Mouse (Mus musculus) limb, embryonic 13.5 days (tissue): ENCODE results near the gene Arpin. TPM values are rescaled to one million over a fixed set of nuclear protein-coding genes. Genes with fewer than 3 reads are reported as not detected.

Experiments
- ATAC-seq: fragments of 200-750 bp; cut with Nextera tagmentation; 2 replicates; pipeline ENCODE4 v1.8.0; 2017; ENCODE audit warnings: low read depth, moderate number of reproducible peaks, moderate TSS enrichment; ENCODE audit not compliant: low FRiP score
- H3K27ac ChIP-seq: fragments of 300-500 bp; sonication (generic); 2 replicates; pipeline ENCODE4 v1.5.1; 2015; ENCODE audit warnings: inconsistent platforms, mild to moderate bottlenecking, moderate library complexity
- H3K27me3 ChIP-seq: fragments of 300-500 bp; sonication (generic); 2 replicates; pipeline ENCODE4 v1.6.1; 2015; ENCODE audit warnings: mild to moderate bottlenecking, inconsistent platforms
- H3K36me3 ChIP-seq: fragments of 300-500 bp; sonication (generic); 2 replicates; pipeline ENCODE4 v1.6.1; 2015; ENCODE audit warnings: inconsistent platforms, mild to moderate bottlenecking, moderate library complexity
- H3K4me1 ChIP-seq: fragments of 300-500 bp; sonication (generic); 2 replicates; pipeline ENCODE4 v1.6.1; 2015; ENCODE audit warnings: inconsistent platforms
- H3K4me2 ChIP-seq: fragments of 300-500 bp; sonication (generic); replicated peaks from 2 replicates; pipeline ENCODE4 v1.6.1; 2015; ENCODE audit warnings: inconsistent platforms, mild to moderate bottlenecking, moderate library complexity
- H3K4me3 ChIP-seq: fragments of 300-500 bp; sonication (generic); 2 replicates; pipeline ENCODE4 v1.5.1; 2015; ENCODE audit warnings: moderate library complexity, mild to moderate bottlenecking, inconsistent platforms
- H3K9ac ChIP-seq: fragments of 300-500 bp; sonication (generic); 2 replicates; pipeline ENCODE4 v1.6.1; 2015; ENCODE audit warnings: mild to moderate bottlenecking, inconsistent platforms
- H3K9me3 ChIP-seq: fragments of 300-500 bp; sonication (generic); 2 replicates; pipeline ENCODE4 v1.6.1; 2016; ENCODE audit warnings: inconsistent platforms
- WGBS: fragments of 180-500 bp; shearing (Covaris S2); methylation state at CpG from one replicate; pipeline ENCODE4 v1.1.7; 2015; 5-methylcytosine and 5-hydroxymethylcytosine counted together
- polyA plus RNA-seq: library from polyadenylated mRNA; unstranded; fragments of >200 nt; fragmentation: Nextera tagmentation; extraction: Ambion mirVana; gene quantifications from 2 replicates; pipeline ENCODE4 v1.2.1, GENCODE M21; 2015

Gene Arpin
- polyA plus RNA-seq, 1 experiment from 2014 or later: 20.3 TPM

DNA sequence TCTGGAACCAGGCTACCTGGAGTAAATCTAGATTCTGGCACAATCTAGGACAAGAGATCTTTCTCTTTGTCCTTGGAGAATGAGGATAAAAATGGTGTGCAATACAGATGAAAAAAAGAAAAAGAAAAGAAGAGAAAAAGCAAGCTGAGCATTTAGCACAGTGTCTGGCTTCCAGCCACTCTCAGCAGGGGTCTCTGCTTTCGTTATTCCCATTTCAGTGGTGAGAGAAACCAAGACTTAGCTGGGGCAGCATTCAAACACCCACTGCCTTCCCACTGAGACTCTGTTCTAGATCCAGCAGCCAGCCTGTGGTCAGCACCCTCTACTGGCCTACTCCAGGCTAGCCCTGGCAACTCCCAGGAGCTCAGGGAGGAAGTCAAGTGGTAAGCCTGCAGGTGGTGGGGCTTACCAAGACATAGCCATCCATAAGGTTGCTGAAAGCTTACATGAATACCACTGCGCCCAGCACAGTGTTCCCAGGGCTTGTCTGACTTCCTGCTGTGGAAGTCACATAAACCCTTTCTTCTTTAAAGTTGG, 6.6 kb downstream of the Arpin start:
- 74% methylated on average over 2 of the region's 2 CpGs for WGBS
- H3K27ac ChIP-seq: no peak overlapping the region
- H3K4me3 ChIP-seq: no peak overlapping the region
- no peak overlapping the region for H3K4me2 ChIP-seq
- no peaks in the 10 kb centered on the region for H3K27me3 ChIP-seq
- no peaks in the 10 kb centered on the region for H3K4me1 ChIP-seq
- ATAC-seq: no peak
- H3K9me3 ChIP-seq: no peaks in the 10 kb centered on the region
- H3K36me3 ChIP-seq: peaks cover 33% of the 10 kb centered on the region
- H3K9ac ChIP-seq: no peak overlapping the region

DNA sequence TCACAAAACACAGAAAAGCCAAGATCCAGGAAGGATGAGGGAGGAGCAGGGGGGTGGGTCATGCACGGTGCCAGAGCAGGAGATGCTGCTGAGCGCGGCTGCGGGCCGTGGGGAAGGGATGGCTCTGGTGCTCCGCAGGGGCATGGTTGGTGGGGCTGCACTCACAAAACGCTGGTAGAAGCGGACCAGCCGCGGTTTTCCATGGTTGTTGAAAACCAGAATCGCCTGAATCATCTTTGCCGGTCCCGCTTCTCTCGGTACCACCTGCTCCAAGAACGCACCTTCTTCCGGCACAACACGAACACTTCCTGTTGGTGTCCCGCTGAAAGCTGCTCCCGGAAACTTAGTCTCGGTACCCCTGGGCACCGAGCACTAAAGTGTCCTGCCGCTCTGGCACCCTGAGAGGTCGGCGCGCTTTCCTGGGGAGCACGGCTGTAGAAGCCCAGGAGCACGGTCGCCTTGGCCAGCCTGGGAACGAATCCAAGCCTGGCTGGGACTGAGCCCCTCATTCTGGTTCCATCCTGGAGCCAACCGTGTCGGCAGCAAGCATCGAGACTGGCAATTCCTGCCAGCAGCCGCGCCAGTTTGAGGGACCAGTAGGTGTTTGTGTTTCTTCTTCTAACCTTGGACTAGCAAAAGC, 14.7 kb downstream of the Arpin start, which contains the start of gene Ap3s2:
Gene Ap3s2 (minus strand): TSS at position 306 of the 640 bp plus-strand sequence.
- H3K9ac ChIP-seq: peak within 1 kb of the TSS; percentile 83
- H3K27ac ChIP-seq: peak within 1 kb of the TSS; percentile 58; the same call in 1 of the 2 replicates
- peak; percentile 93 for ATAC-seq
- H3K27me3 ChIP-seq: no peaks in the 10 kb centered on the region
- under 1% methylated on average over 34 of the region's 34 CpGs for WGBS
- H3K4me2 ChIP-seq: peak within 1 kb of the TSS; percentile 79
- peaks cover 15% of the 10 kb centered on the region for H3K4me1 ChIP-seq
- H3K9me3 ChIP-seq: no peaks in the 10 kb centered on the region
- H3K4me3 ChIP-seq: peak within 1 kb of the TSS; percentile 89
- H3K36me3 ChIP-seq: peaks cover 8% of the 10 kb centered on the region; the same call in 1 of the 2 replicates

GRCm38 (mm10) chr7:79914556-79914955, 20.6 kb downstream of the Arpin start:
- Histone ChIP-seq H3K27ac (no peak overlapping the region), H3K27me3 (no peaks in the 10 kb centered on the region), H3K9ac (no peak overlapping the region), H3K4me3 (no peak overlapping the region), H3K4me1 (peaks cover 2% of the 10 kb centered on the region; the same call in 1 of the 2 replicates), H3K9me3 (no peaks in the 10 kb centered on the region), H3K4me2 (no peak overlapping the region), H3K36me3 (peaks cover 45% of the 10 kb centered on the region)
- 72% methylated on average over 3 of the region's 3 CpGs for WGBS
- ATAC-seq: peak; percentile 54; the same call in 1 of the 2 replicates

GRCm38 (mm10) chr7:79907356-79907755, 27.8 kb downstream of the Arpin start:
- 68% methylated on average over 2 of the region's 2 CpGs for WGBS
- Histone ChIP-seq H3K9ac (no peak overlapping the region), H3K27me3 (no peaks in the 10 kb centered on the region), H3K4me1 (no peaks in the 10 kb centered on the region), H3K4me3 (no peak overlapping the region), H3K9me3 (no peaks in the 10 kb centered on the region), H3K27ac (no peak overlapping the region), H3K4me2 (no peak overlapping the region), H3K36me3 (peaks cover 67% of the 10 kb centered on the region)
- no peak for ATAC-seq

- 93% methylated on average over 3 of the region's 3 CpGs for WGBS
- Histone ChIP-seq H3K4me1 (no peaks in the 10 kb centered on the region), H3K9me3 (no peaks in the 10 kb centered on the region)
Observed at GRCm38 (mm10) chr7:79906914-79907313, 28.2 kb downstream of the Arpin start.

GRCm38 (mm10) chr7:79905193-79905592, 30.0 kb downstream of the Arpin start:
- Histone ChIP-seq H3K36me3 (peaks cover 78% of the 10 kb centered on the region), H3K4me2 (no peak overlapping the region), H3K9me3 (no peaks in the 10 kb centered on the region), H3K4me3 (no peak overlapping the region), H3K27me3 (no peaks in the 10 kb centered on the region), H3K27ac (no peak overlapping the region), H3K9ac (no peak overlapping the region), H3K4me1 (no peaks in the 10 kb centered on the region)
- WGBS: 90% methylated on average over 4 of the region's 4 CpGs
- ATAC-seq: no peak

More at GRCm38 (mm10) chr7:79906914-79907313, 28.2 kb downstream of the Arpin start:
- Histone ChIP-seq H3K4me2 (no peak overlapping the region), H3K27ac (no peak overlapping the region), H3K27me3 (no peaks in the 10 kb centered on the region), H3K9ac (no peak overlapping the region), H3K36me3 (peaks cover 72% of the 10 kb centered on the region), H3K4me3 (no peak overlapping the region)
- no peak for ATAC-seq

DNA sequence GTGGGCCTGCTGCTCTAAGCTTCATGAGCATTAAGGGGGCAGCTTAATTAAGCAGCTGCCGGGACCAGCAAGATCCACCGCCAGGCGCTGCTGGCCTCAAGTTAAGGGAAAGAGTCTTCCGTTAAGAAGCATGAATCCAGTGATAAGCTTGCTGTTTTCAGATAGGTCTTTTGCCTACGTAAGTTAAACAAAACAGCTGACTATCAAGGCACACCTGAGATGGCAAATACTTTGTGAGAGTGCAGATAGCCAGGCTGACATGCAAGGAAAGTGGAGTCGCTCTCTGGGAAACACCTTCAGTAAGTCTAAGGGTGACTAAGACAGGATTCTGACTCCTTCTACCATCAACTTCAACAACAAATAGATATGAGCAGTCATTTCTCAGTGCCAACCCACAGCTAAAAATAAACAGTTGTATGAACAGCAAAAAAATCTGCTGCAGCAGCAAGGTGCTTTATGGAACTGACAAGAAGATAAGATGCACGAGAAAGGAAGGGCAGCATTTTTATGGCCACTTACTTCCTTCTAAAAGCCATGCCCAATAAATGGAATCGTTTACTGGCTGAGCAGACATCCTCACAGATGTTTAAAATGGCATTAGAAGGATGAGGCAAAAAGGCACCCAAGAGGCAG, 31.9 kb downstream of the Arpin start:
- no peak overlapping the region for H3K4me3 ChIP-seq
- peaks cover 74% of the 10 kb centered on the region for H3K36me3 ChIP-seq
- H3K4me1 ChIP-seq: no peaks in the 10 kb centered on the region
- no peak overlapping the region for H3K4me2 ChIP-seq
- ATAC-seq: no peak
- no peaks in the 10 kb centered on the region for H3K9me3 ChIP-seq
- H3K27ac ChIP-seq: no peak overlapping the region
- H3K9ac ChIP-seq: no peak overlapping the region
- 77% methylated on average over 8 of the region's 8 CpGs for WGBS
- no peaks in the 10 kb centered on the region for H3K27me3 ChIP-seq

GRCm38 (mm10) chr7:79900753-79901152, 34.4 kb downstream of the Arpin start:
- ATAC-seq: no peak
- Histone ChIP-seq H3K4me1 (no peaks in the 10 kb centered on the region), H3K9me3 (no peaks in the 10 kb centered on the region), H3K4me3 (no peak overlapping the region), H3K36me3 (peaks cover 64% of the 10 kb centered on the region), H3K9ac (no peak overlapping the region), H3K27me3 (no peaks in the 10 kb centered on the region), H3K4me2 (no peak overlapping the region), H3K27ac (no peak overlapping the region)
- 93% methylated on average over 6 of the region's 6 CpGs for WGBS

DNA sequence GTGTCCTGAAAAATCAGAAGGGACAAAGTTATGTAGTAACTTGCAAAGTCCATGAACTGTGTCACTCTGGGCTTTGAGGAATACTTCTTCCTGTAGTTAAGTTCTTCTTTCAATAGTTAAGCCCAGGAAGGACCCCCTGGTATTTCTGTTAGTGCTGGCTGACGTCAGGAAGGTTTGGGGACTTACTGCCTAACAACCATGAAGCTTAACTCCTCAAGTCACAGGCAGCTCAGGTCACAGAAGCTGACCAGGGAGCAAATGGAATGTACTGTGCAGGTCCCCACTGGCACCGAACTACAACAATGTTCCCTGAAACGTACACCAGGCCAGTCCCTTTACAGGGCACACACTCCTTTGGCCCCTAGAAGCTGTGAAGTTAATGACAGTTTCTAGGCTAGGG, 39.9 kb downstream of the Arpin start:
- no peaks in the 10 kb centered on the region for H3K4me1 ChIP-seq
- H3K4me3 ChIP-seq: no peak overlapping the region
- WGBS: 70% methylated on average over 3 of the region's 3 CpGs
- H3K27me3 ChIP-seq: no peaks in the 10 kb centered on the region
- H3K9ac ChIP-seq: no peak overlapping the region
- no peak for ATAC-seq
- no peak overlapping the region for H3K27ac ChIP-seq
- H3K9me3 ChIP-seq: no peaks in the 10 kb centered on the region
- H3K36me3 ChIP-seq: peaks cover 57% of the 10 kb centered on the region
- no peak overlapping the region for H3K4me2 ChIP-seq

- no peaks in the 10 kb centered on the region for H3K4me1 ChIP-seq
- 95% methylated on average over 1 of the region's 1 CpGs for WGBS
- H3K36me3 ChIP-seq: peaks cover 57% of the 10 kb centered on the region
- H3K9ac ChIP-seq: no peak overlapping the region
- H3K27me3 ChIP-seq: no peaks in the 10 kb centered on the region
- no peak overlapping the region for H3K4me2 ChIP-seq
- H3K9me3 ChIP-seq: no peaks in the 10 kb centered on the region
- H3K27ac ChIP-seq: no peak overlapping the region
- H3K4me3 ChIP-seq: no peak overlapping the region
- ATAC-seq: no peak
Observed at GRCm38 (mm10) chr7:79894790-79895189, 40.4 kb downstream of the Arpin start.

- no peak for ATAC-seq
- Histone ChIP-seq H3K27ac (no peak overlapping the region), H3K9me3 (no peaks in the 10 kb centered on the region), H3K9ac (no peak overlapping the region), H3K4me2 (no peak overlapping the region), H3K4me1 (no peaks in the 10 kb centered on the region), H3K36me3 (peaks cover 56% of the 10 kb centered on the region), H3K27me3 (no peaks in the 10 kb centered on the region), H3K4me3 (no peak overlapping the region)
- 84% methylated on average over 6 of the region's 6 CpGs for WGBS
Observed at GRCm38 (mm10) chr7:79892576-79893428, 42.4 kb downstream of the Arpin start.
